Mouse (Mus musculus): ENCODE measurements around the gene Pacrg.

DNA sequence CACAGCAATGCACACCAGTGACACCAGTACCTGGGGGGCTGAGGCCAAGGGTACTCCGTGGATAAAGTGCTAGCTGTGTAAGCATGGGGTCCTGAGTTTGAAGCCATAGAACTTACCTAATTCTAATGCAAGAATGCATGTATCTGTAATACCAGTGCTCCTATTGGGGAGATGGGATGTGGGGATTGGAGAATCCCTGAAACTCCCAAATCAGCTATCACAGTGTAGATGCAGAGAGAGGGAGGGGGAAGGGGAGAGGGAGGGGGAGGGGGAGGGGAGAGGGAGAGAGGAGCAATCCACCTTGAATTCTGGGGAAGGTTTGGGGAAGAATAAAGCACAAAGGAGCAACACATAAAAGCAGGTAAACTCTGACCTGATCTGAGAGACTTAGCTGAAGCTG, 405.2 kb downstream of the Pacrg start:
- TF ChIP-seq CTCF (IDR thresholded peaks at IDR 0.05; ENCODE audit: extremely low read depth, insufficient read depth, low read length) (no peak), POLR2A (IDR thresholded peaks at IDR 0.05; ENCODE audit: extremely low read depth, insufficient read depth, low read length) (no peak)
